Mouse (Mus musculus): Measurements from ENCODE around the gene Pdgfa.
A peak's percentile ranks its signal among the peaks of the same experiment; 100 is the strongest.

The Pdgfa gene

GRCm38 (mm10) chr5:138994786-138995720 lies 2.1 kb downstream of the Pdgfa start:
- peak; percentile 73 to 75 for DNase-seq (ENCODE audit: low spot score in 2 of 2)

GRCm38 (mm10) chr5:138994108-138994785 lies 2.9 kb downstream of the Pdgfa start:
- peak in 1 of 2 experiments; percentile 24 for DNase-seq (ENCODE audit: low spot score in 2 of 2)

- DNase-seq (ENCODE audit: low spot score in 2 of 2) = no peak
Measured at GRCm38 (mm10) chr5:138993371-138994107, 3.6 kb downstream of the Pdgfa start.

GRCm38 (mm10) chr5:138992611-138993370 lies 4.4 kb downstream of the Pdgfa start:
- no peak for DNase-seq (ENCODE audit: low spot score in 2 of 2)

GRCm38 (mm10) chr5:138991734-138992133 lies 5.4 kb downstream of the Pdgfa start:
- DNase-seq (ENCODE audit: low spot score in 2 of 2) = no peak

DNA sequence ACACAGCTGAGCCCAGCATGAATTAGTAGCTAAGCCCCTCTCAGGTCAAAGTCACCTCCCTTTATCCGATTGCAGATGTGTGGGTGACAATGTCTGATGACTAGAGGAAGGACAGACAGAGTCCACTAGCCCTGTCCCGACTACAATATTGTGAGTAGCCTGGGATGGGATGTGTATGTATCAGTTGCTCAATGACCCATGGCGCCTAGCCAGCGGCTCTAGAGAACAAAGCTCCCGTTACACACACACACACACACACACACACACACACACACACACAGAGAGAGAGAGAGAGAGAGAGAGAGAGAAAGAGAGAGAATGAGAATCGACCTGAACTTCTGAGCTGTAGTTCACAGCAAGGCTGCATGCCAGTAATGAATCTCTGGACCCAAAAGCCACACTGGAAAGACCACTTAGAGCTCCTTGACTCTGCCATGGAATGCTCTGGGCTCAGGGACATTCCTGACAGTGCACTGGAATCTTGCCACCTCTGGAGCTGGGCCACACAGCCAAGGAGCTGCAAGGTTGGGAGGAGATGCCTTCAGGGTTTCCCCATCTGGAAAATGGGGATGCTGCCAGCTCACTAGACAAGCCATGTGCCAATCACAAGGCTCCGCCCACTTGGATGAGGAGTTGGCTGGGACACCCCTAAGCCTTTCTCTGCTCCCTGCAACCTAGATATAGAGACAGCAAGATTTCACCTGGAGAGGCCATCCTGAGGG lies 6.3 kb downstream of the Pdgfa start:
- DNase-seq (ENCODE audit: low spot score in 2 of 2) = peak; percentile 23 to 52

GRCm38 (mm10) chr5:138989567-138989966 lies 7.6 kb downstream of the Pdgfa start:
- DNase-seq (ENCODE audit: low spot score in 2 of 2) = no peak

DNA sequence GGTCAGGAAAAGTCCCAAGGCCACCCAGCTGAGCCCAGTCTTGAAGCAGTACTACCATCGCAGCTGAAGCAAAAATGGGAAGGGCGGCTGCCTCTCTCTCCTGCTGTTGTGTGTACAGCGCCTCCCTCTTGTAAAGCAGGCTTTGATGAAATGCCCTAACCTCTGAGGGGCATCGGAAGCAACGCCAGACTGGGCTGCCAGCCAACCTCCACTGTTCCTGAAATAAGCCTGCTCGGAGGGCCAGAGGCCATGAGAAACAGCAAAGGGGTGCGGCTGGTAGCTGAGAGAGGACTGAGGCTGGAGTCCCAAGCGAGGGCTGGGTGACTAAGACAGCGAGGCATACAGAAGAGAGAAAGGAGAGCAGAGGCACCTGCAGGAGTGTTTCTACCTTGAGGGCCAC lies 8.4 kb downstream of the Pdgfa start:
- DNase-seq (ENCODE audit: low spot score in 2 of 2) = peak; percentile 65 to 81

DNA sequence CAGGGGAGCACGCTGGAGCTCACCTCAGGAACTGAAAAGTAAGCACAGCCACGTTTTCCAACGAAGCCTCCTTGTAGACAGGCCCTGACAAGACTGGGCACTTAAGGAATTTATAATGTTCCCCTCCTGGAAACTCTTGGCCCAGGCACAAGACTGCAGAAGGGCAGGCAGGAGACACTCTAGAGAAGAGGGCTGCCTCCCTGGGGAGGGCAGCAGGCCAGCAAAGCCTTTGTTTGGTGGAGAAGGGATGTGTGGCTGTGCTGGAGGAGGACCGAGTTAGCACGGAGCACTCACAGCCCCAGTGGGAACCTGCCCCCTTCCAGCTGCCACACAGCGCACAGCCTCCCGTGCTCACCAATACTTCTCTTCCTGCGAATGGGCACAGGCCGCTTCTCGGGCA lies 9.2 kb downstream of the Pdgfa start:
- no peak for DNase-seq (ENCODE audit: low spot score in 2 of 2)

DNA sequence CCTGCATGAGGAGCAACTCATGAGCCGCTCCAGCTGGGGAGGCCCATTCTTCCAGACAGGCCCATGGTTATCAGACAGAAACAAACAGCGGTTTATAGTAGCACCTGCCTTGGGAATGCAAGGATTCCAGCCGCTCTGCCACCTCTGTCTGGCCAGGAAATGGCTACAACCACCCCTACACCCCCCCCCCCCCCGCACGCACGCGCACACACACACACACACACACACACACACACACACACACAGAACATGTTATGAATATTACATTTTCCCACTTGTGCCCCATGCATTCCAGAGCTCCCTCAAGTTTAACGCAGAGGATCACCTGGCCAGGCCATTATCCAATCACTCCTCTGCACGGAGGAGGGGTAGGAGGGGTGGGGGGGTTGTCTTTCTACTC lies 15.2 kb downstream of the Pdgfa start:
- no peak for DNase-seq (ENCODE audit: low spot score in 2 of 2)

- DNase-seq (ENCODE audit: low spot score in 2 of 2) = no peak
Measured at GRCm38 (mm10) chr5:138980608-138981007, 16.6 kb downstream of the Pdgfa start.

DNA sequence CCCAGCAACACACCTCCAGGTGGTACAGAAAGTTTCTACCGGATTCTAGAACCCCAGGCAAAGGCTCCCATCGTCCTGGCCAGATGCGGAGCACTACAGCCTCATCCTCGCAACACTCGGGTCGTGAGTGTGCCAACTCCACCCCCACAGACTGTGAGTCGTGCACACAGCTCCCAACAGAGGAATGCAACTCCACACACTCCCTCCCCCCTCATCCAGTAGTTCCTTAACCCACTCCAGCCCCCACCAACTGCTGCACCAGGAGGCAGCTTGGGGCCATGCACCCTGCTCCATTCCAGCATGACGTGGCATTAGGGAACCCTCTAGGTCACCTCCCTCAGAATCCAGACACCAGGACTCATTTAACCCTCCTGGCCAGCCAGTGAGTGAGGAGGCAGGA lies 17.3 kb downstream of the Pdgfa start:
- DNase-seq (ENCODE audit: low spot score in 2 of 2) = no peak

- DNase-seq (ENCODE audit: low spot score in 2 of 2) = no peak
Measured at GRCm38 (mm10) chr5:138977759-138978158, 19.4 kb downstream of the Pdgfa start.

- DNase-seq (ENCODE audit: low spot score in 2 of 2) = no peak
Measured at GRCm38 (mm10) chr5:138974911-138975485, 22.2 kb downstream of the Pdgfa start.

GRCm38 (mm10) chr5:138973480-138973879 lies 23.7 kb downstream of the Pdgfa start:
- DNase-seq (ENCODE audit: low spot score in 2 of 2) = no peak

DNA sequence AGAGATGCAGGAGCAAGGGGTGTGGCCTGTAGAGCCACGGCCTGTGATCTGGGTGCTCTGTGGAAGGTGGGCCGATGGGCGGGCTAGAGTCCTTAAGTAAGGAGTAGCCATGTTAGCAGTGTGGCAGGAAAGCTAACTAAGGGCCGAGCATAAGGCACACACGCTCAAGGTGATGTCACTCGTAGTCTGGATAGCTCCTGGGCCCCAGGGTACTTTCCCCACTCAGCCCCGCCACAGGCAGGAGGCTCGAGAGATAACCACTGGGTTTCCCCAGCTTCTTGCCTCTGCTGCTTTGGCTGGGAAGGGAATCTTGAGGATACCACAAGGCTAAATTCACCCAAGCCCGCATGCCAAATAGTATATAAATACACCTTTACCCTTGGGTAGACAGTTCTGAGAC lies 25.8 kb downstream of the Pdgfa start:
- no peak for DNase-seq (ENCODE audit: low spot score in 2 of 2)

GRCm38 (mm10) chr5:138970056-138970490 lies 27.1 kb downstream of the Pdgfa start:
- peak; percentile 46 to 57 for DNase-seq (ENCODE audit: low spot score in 2 of 2)

- DNase-seq (ENCODE audit: low spot score in 2 of 2) = no peak
Measured at GRCm38 (mm10) chr5:138966033-138966724, 31.0 kb downstream of the Pdgfa start.

DNA sequence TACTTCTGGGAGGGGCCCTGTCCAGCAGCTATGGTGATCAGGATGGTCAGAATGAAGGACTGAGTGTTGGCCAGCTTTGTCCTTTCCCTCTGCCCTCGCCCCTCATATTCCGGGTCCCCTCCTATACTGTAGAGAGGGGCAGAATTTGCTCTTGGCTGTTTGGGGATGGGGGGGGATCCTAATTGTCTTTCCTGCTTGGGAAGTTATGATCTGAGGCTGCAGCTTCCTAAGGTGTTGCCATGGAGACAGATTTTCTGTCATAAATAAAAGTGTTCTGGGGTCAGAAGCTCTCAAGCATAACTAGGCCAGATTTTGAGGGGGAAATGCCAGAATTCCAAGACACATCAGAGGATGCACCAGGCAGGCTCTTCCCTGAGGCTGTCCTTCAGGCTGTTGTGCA lies 31.6 kb downstream of the Pdgfa start:
- no peak for DNase-seq (ENCODE audit: low spot score in 2 of 2)

GRCm38 (mm10) chr5:138956427-138956833 lies 40.7 kb downstream of the Pdgfa start:
- DNase-seq (ENCODE audit: low spot score in 2 of 2) = no peak

All from heart, adult 9 months (tissue).